Mouse (Mus musculus) heart, embryonic 16.5 days (tissue): ENCODE measurements around the gene Uqcr10. TPM values are rescaled to one million over a fixed set of nuclear protein-coding genes. Genes with fewer than 3 reads are reported as not detected.

Source experiments
- polyA plus RNA-seq: library from polyadenylated mRNA; unstranded; fragments of >200 nt; fragmentation: Nextera tagmentation; extraction: Ambion mirVana; gene quantifications from 2 replicates; pipeline ENCODE4 v1.2.1, GENCODE M21; 2015

Gene Uqcr10
- polyA plus RNA-seq, 1 experiment from 2014 or later = 1,930 TPM

Other genes with a start within 250 kb of the Uqcr10 start
- gene Mtmr3, start 109.5 kb downstream of the Uqcr10 start, polyA plus RNA-seq = 21.2 and 24.3 TPM in 2 replicates
- not detected in 2 replicates for gene Gm11032, start 84.3 kb downstream of the Uqcr10 start, polyA plus RNA-seq
- 21.1 and 22.0 TPM in 2 replicates for gene Ascc2, start 66.6 kb downstream of the Uqcr10 start, polyA plus RNA-seq
- gene Zmat5, start 336 bp upstream of the Uqcr10 start, polyA plus RNA-seq = 51.5 and 58.3 TPM in 2 replicates
- gene Cabp7, start 42.4 kb upstream of the Uqcr10 start, polyA plus RNA-seq = 0.10 and 0.14 TPM in 2 replicates
- gene Nf2, start 145.2 kb upstream of the Uqcr10 start, polyA plus RNA-seq = 42.8 and 44.8 TPM in 2 replicates
- 22.3 and 23.2 TPM in 2 replicates for gene Nipsnap1, start 169.6 kb upstream of the Uqcr10 start, polyA plus RNA-seq
- 23.4 and 25.9 TPM in 2 replicates for gene Thoc5, start 191.0 kb upstream of the Uqcr10 start, polyA plus RNA-seq
- gene Nefh, start 243.7 kb upstream of the Uqcr10 start, polyA plus RNA-seq = 0.42 and 0.60 TPM in 2 replicates